Mouse (Mus musculus) kidney, adult 2 months (tissue): ENCODE results near the gene Abtb2.
A peak's percentile ranks its signal among the peaks of the same experiment; 100 is the strongest.

ENCODE experiments used
- CTCF ChIP-seq: fragments of 200-500 bp; conservative IDR thresholded peaks from 2 replicates; pipeline ENCODE4 v1.5.1; 2011; ENCODE audit warnings: low read depth, mild to moderate bottlenecking, control low read depth, low read length, moderate library complexity, mixed read lengths; ENCODE audit not compliant: insufficient read depth, insufficient read length
- POLR2A ChIP-seq: fragments of 200-500 bp; IDR thresholded peaks from one replicate; pipeline ENCODE4 v1.6.1; 2011; ENCODE audit warnings: low read depth, low read length, control low read depth

- TF ChIP-seq CTCF: peak; percentile 53
- no peak for TF ChIP-seq POLR2A
These were observed 9.8 kb upstream of the Abtb2 start for GRCm38 (mm10) chr2:103556125-103556877.
